Mouse (Mus musculus) cerebellum, adult 18-20 months (tissue): Measurements from ENCODE around the gene Cul4a.
"Not testable (repeated sequence)": the region's sequence is repeated elsewhere in the genome, so short reads cannot be mapped to it uniquely, and the experiment has no call there.

Experiments
- DNase-seq, 2 experiments: peaks; one replicate each; pipeline ENCODE4 v3.0.0; 2021

The Cul4a gene

GRCm38 (mm10) chr8:13105087-13105881 is at the start of gene Cul4a, which contains the start of gene Pcid2:
Cul4a (plus strand) TSS chr8:13105621.
Pcid2 (minus strand) TSS chr8:13105459.
- DNase-seq, result peak; percentile 96 to 98

DNA sequence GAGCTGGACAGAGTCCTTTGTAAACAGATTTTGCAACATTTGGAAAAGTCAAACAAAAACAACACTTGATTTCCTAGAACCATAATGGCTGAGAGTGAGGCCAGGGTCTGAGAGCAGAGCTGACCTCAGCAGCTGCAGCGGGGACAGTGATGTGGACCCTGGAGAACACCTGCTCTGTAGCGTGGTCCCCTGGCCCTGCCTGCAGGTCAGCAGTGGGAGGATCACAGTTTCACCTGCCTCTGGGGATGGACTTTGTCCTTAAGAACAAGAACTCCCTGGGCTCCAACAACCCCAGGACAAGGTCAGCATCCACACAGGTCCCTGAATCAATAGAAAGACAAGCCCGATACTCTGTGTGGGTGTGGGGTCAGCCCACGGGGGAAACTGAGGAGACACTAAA is 48.1 kb upstream of the Cul4a start:
- DNase-seq, result no peak

GRCm38 (mm10) chr8:13060441-13061150 is 44.8 kb upstream of the Cul4a start, which contains the start of gene Proz:
Proz (plus strand) TSS chr8:13060914.
- DNase-seq, result no peak

GRCm38 (mm10) chr8:13063112-13063511 is 42.3 kb upstream of the Cul4a start:
- DNase-seq, result no peak

GRCm38 (mm10) chr8:13073255-13073654 is 32.2 kb upstream of the Cul4a start:
- DNase-seq, result no peak

- DNase-seq, result no peak
Measured at GRCm38 (mm10) chr8:13075044-13075443, 30.4 kb upstream of the Cul4a start.

- not testable (repeated sequence) for DNase-seq
Measured at GRCm38 (mm10) chr8:13075579-13075978, 29.8 kb upstream of the Cul4a start.

- no peak for DNase-seq
Measured at GRCm38 (mm10) chr8:13077542-13077941, 27.9 kb upstream of the Cul4a start.

- peak; percentile 87 to 93 for DNase-seq
Measured at GRCm38 (mm10) chr8:13104691-13105086, 732 bp upstream of the Cul4a start.

DNA sequence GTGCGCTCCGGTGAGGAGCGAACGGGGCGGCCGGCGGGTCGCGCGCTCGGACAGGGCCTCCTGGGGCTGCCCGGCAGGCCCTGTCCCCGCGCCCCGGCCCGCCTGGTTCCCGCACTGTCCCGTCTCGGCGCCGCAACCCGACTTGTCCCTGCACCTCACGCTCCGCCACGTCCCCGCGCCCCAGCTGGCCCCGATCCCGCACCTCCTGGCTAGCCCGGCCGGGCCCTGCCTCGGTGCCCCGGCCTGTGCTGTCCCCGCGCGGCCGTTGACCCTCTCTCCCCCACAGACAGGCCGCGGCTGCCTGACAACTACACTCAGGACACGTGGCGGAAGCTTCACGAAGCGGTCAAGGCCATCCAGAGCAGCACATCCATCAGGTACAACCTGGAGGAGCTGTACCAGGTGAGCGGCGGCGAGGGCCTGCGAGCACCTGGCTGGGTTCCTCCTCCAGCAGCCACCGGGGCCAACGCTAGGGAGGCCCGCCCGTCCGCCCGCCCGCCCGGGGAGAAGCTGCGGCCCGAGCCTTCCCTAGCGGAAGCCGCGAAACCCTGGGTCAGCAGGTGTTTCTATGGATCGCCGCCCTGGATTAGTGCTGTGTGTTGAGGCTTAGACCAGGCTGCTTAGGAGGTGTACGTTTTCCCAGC is 609 bp downstream of the Cul4a start:
- DNase-seq, result peak in 1 of 2 experiments; percentile 62

GRCm38 (mm10) chr8:13107990-13108638 is 2.7 kb downstream of the Cul4a start:
- DNase-seq, result no peak

GRCm38 (mm10) chr8:13108967-13109366 is 3.5 kb downstream of the Cul4a start:
- no peak for DNase-seq

GRCm38 (mm10) chr8:13109416-13109960 is 4.1 kb downstream of the Cul4a start:
- DNase-seq, result no peak

DNA sequence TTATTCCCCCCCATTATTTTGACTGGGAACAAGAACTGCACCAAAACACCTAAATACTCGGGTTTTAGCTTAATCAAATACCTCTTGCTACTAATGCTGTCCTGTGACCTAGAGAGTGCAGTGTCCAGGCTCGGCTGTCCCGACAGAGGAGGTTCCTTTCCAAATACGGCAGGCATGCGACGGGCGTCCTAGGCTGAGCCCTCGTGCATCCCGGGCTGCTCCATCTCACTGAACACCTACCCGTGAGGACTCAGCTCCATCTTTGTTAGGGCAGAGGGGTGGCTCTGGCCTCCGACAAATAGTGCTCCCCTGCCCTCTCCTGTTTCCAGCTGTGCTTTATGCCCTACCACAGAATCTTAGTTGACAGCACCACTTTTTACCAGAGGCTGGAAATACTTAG is 6.5 kb downstream of the Cul4a start:
- no peak for DNase-seq

DNA sequence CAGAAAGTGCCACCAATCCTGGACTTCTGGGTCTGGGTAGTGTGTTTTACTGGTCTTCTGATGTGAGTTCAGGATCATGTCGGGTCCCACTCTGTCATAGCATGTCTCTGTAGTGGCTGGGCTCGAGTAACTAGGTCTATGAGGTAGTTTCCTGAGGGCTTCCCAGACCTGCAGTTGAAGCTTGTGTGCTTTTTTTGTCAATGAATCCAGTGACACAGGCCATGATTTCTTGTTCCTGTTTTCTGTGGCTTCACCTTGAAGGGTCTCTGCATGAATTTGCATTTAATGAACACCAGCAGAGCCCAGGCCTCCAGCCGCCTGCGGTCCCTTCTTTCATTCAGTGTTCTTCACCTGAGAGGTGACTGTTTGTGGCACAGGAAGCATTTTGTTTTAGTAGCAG is 7.8 kb downstream of the Cul4a start:
- no peak for DNase-seq

DNA sequence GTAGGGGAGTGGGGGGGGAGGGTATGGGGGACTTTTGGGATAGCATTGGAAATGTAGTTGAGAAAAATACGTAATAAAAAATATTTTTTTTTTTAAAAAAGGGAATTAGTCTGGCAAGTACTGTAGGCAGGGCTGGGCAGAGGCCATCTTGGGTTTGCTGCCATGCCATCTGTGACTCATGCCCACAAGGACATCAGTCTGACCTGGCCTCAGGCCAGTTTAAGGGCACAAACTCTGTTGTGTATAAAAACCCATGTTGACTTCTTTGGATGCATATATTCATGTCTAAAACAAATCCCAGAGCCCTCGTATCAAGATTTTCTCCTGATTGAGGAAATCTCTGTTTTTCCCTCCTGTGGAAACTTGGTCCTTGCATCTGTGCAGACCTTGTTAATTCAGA is 11.7 kb downstream of the Cul4a start:
- no peak for DNase-seq

- DNase-seq, result no peak
Measured at GRCm38 (mm10) chr8:13118516-13118915, 13.1 kb downstream of the Cul4a start.

GRCm38 (mm10) chr8:13120882-13121665 is 15.7 kb downstream of the Cul4a start:
- DNase-seq, result no peak

DNA sequence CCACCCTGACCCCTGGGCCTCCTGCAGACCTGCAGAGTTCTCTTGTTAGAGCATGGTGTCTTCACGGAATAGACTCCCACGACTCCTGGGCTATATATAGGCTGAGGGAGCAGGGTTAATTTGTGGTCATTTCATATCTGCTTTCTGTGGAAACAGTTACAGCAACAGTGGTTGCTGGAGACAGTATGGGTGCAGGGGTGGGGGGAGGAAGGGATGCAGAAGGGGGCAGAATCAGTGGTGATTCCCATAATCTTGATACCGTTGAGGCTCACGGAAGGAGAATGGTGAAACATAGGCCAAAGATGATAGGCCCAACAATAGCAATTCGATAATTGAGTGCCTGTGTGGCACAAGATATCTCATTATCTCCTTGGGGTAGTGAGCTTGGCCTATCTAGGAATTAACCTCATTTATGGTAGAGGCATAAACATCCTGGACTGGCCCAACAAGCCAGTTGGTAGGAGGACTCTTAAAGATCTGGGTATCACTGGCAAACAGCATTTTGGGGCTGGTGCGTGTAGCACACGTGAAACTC is 17.5 kb downstream of the Cul4a start:
- no peak for DNase-seq

- DNase-seq, result no peak
Measured at GRCm38 (mm10) chr8:13124897-13125296, 19.5 kb downstream of the Cul4a start.

DNA sequence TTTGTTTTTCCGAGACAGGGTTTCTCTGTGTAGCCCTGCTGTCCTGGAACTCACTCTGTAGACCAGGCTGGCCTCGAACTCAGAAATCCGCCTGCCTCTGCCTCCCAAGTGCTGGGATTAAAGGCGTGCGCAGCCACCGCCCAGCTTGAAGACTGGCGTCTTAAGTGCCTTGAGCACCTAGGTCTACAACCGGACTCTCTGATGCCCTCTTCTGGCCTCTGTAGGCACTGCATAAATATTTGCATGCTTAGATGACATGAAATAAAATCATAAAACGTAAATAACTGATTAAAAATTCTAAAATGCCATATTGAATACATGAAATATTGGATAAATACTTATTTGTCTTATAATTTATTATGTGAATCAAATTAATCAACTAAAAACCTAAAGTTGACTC is 26.8 kb downstream of the Cul4a start:
- peak; percentile 65 to 69 for DNase-seq
